Mouse (Mus musculus): Measurements from ENCODE around the gene Dsel. TPM values are rescaled to one million over a fixed set of nuclear protein-coding genes. Genes with fewer than 3 reads are reported as not detected.

Dsel gene
- 0.85 and 1.1 TPM in 2 replicates for polyA plus RNA-seq (2015; fragmentation: Nextera tagmentation; extraction: Ambion mirVana)

- peak within 1 kb of the TSS; percentile 66 for H3K4me3 ChIP-seq (replicated peaks)
- WGBS (ENCODE audit: insufficient replicate concordance), result 1% methylated on average over 33 of the region's 33 CpGs
- H3K9me3 ChIP-seq (replicated peaks), result no peaks in the 10 kb centered on the region
- H3K36me3 ChIP-seq, result no peaks in the 10 kb centered on the region
- H3K4me1 ChIP-seq (replicated peaks), result peaks cover 4% of the 10 kb centered on the region; the same call in 1 of the 2 replicates
- DNase-seq (peak; percentile 68), ATAC-seq (ENCODE audit: low read depth) (peak; percentile 97)
- no peaks in the 10 kb centered on the region for H3K27me3 ChIP-seq
- peak within 1 kb of the TSS; percentile 91 for H3K4me2 ChIP-seq
- peak within 1 kb of the TSS; percentile 25; the same call in 1 of the 2 replicates for H3K27ac ChIP-seq
- H3K9ac ChIP-seq, result peak within 1 kb of the TSS; percentile 72
These were observed at the start of gene Dsel for GRCm38 (mm10) chr1:111864779-111865165. Dsel (minus strand) TSS chr1:111864918.

- Histone ChIP-seq H3K36me3 (no peaks in the 10 kb centered on the region), H3K4me2 (no peak overlapping the region), H3K27ac (no peak overlapping the region), H3K9me3 (replicated peaks) (no peaks in the 10 kb centered on the region), H3K4me3 (replicated peaks) (no peak overlapping the region), H3K27me3 (no peaks in the 10 kb centered on the region), H3K9ac (no peak overlapping the region), H3K4me1 (replicated peaks) (no peaks in the 10 kb centered on the region)
- DNase-seq, result no peak
- WGBS (ENCODE audit: insufficient replicate concordance), result 59% methylated on average over 1 of the region's 1 CpGs
- ATAC-seq (ENCODE audit: low read depth), result no peak
These were observed 46.7 kb upstream of the Dsel start for GRCm38 (mm10) chr1:111911424-111911823.

GRCm38 (mm10) chr1:111883336-111883735 is 18.6 kb upstream of the Dsel start:
- Histone ChIP-seq H3K4me1 (replicated peaks) (no peaks in the 10 kb centered on the region), H3K4me2 (no peak overlapping the region), H3K9ac (no peak overlapping the region), H3K27ac (no peak overlapping the region), H3K36me3 (no peaks in the 10 kb centered on the region), H3K27me3 (no peaks in the 10 kb centered on the region), H3K9me3 (replicated peaks) (no peaks in the 10 kb centered on the region), H3K4me3 (replicated peaks) (no peak overlapping the region)
- WGBS (ENCODE audit: insufficient replicate concordance), result 62% methylated on average over 3 of the region's 3 CpGs
- no peak for ATAC-seq (ENCODE audit: low read depth)
- DNase-seq, result no peak

- H3K4me1 ChIP-seq (replicated peaks), result no peaks in the 10 kb centered on the region
- H3K4me3 ChIP-seq (replicated peaks), result no peak overlapping the region
- ATAC-seq (ENCODE audit: low read depth), result no peak
- no peak overlapping the region for H3K4me2 ChIP-seq
- no peaks in the 10 kb centered on the region for H3K27me3 ChIP-seq
- H3K27ac ChIP-seq, result no peak overlapping the region
- no peak overlapping the region for H3K9ac ChIP-seq
- no peaks in the 10 kb centered on the region for H3K9me3 ChIP-seq (replicated peaks)
- no peaks in the 10 kb centered on the region for H3K36me3 ChIP-seq
- no peak for DNase-seq
These were observed 11.1 kb upstream of the Dsel start for GRCm38 (mm10) chr1:111875784-111876183.

GRCm38 (mm10) chr1:111873196-111873595 is 8.5 kb upstream of the Dsel start:
- DNase-seq (no peak), ATAC-seq (ENCODE audit: low read depth) (no peak)
- no peak overlapping the region for H3K4me3 ChIP-seq (replicated peaks)
- H3K9ac ChIP-seq, result no peak overlapping the region
- no peaks in the 10 kb centered on the region for H3K27me3 ChIP-seq
- no peaks in the 10 kb centered on the region for H3K4me1 ChIP-seq (replicated peaks)
- H3K27ac ChIP-seq, result no peak overlapping the region
- no peaks in the 10 kb centered on the region for H3K9me3 ChIP-seq (replicated peaks)
- no peak overlapping the region for H3K4me2 ChIP-seq
- H3K36me3 ChIP-seq, result no peaks in the 10 kb centered on the region

- Histone ChIP-seq H3K27me3 (no peaks in the 10 kb centered on the region), H3K9ac (no peak overlapping the region), H3K4me2 (no peak overlapping the region), H3K36me3 (no peaks in the 10 kb centered on the region), H3K4me1 (replicated peaks) (peaks cover 4% of the 10 kb centered on the region; the same call in 1 of the 2 replicates), H3K27ac (no peak overlapping the region), H3K4me3 (replicated peaks) (no peak overlapping the region), H3K9me3 (replicated peaks) (no peaks in the 10 kb centered on the region)
- ATAC-seq (ENCODE audit: low read depth), result no peak
- DNase-seq, result no peak
- 60% methylated on average over 2 of the region's 2 CpGs for WGBS (ENCODE audit: insufficient replicate concordance)
These were observed 749 bp upstream of the Dsel start for GRCm38 (mm10) chr1:111865467-111865866.

- Histone ChIP-seq H3K4me2 (peak overlapping the region; percentile 91), H3K9me3 (replicated peaks) (no peaks in the 10 kb centered on the region), H3K4me1 (replicated peaks) (peaks cover 4% of the 10 kb centered on the region; the same call in 1 of the 2 replicates), H3K9ac (peak overlapping the region; percentile 72), H3K27me3 (no peaks in the 10 kb centered on the region), H3K4me3 (replicated peaks) (peak overlapping the region; percentile 66), H3K27ac (peak overlapping the region; percentile 25; the same call in 1 of the 2 replicates), H3K36me3 (no peaks in the 10 kb centered on the region)
- DNase-seq (peak; percentile 41), ATAC-seq (ENCODE audit: low read depth) (peak; percentile 71)
- under 1% methylated on average over 41 of the region's 41 CpGs for WGBS (ENCODE audit: insufficient replicate concordance)
These were observed 497 bp downstream of the Dsel start for GRCm38 (mm10) chr1:111864063-111864778.

GRCm38 (mm10) chr1:111857852-111858251 is 6.9 kb downstream of the Dsel start:
- H3K27ac ChIP-seq, result no peak overlapping the region
- 83% methylated on average over 1 of the region's 1 CpGs for WGBS (ENCODE audit: insufficient replicate concordance)
- no peak for DNase-seq
- H3K4me1 ChIP-seq (replicated peaks), result no peaks in the 10 kb centered on the region
- H3K27me3 ChIP-seq, result no peaks in the 10 kb centered on the region
- no peak for ATAC-seq (ENCODE audit: low read depth)
- no peak overlapping the region for H3K9ac ChIP-seq
- no peaks in the 10 kb centered on the region for H3K36me3 ChIP-seq
- no peak overlapping the region for H3K4me3 ChIP-seq (replicated peaks)
- no peak overlapping the region for H3K4me2 ChIP-seq
- H3K9me3 ChIP-seq (replicated peaks), result no peaks in the 10 kb centered on the region

GRCm38 (mm10) chr1:111852439-111852838 is 12.3 kb downstream of the Dsel start:
- no peaks in the 10 kb centered on the region for H3K9me3 ChIP-seq (replicated peaks)
- ATAC-seq (ENCODE audit: low read depth) (no peak), DNase-seq (no peak)
- H3K9ac ChIP-seq, result no peak overlapping the region
- no peaks in the 10 kb centered on the region for H3K27me3 ChIP-seq
- H3K4me2 ChIP-seq, result no peak overlapping the region
- H3K36me3 ChIP-seq, result no peaks in the 10 kb centered on the region
- no peak overlapping the region for H3K27ac ChIP-seq
- H3K4me3 ChIP-seq (replicated peaks), result no peak overlapping the region
- H3K4me1 ChIP-seq (replicated peaks), result no peaks in the 10 kb centered on the region
- 76% methylated on average over 8 of the region's 8 CpGs for WGBS (ENCODE audit: insufficient replicate concordance)

- Histone ChIP-seq H3K27me3 (no peaks in the 10 kb centered on the region), H3K9ac (no peak overlapping the region), H3K4me1 (replicated peaks) (no peaks in the 10 kb centered on the region), H3K36me3 (no peaks in the 10 kb centered on the region), H3K27ac (no peak overlapping the region), H3K9me3 (replicated peaks) (no peaks in the 10 kb centered on the region), H3K4me3 (replicated peaks) (no peak overlapping the region), H3K4me2 (no peak overlapping the region)
- ATAC-seq (ENCODE audit: low read depth) (no peak), DNase-seq (no peak)
- WGBS (ENCODE audit: insufficient replicate concordance), result 45% methylated on average over 2 of the region's 2 CpGs
These were observed 31.0 kb downstream of the Dsel start for GRCm38 (mm10) chr1:111833583-111834225.

Data from liver, embryonic 13.5 days (tissue).